ENCODE assay signal across 23 mouse cellular contexts in the genomic region with DNA sequence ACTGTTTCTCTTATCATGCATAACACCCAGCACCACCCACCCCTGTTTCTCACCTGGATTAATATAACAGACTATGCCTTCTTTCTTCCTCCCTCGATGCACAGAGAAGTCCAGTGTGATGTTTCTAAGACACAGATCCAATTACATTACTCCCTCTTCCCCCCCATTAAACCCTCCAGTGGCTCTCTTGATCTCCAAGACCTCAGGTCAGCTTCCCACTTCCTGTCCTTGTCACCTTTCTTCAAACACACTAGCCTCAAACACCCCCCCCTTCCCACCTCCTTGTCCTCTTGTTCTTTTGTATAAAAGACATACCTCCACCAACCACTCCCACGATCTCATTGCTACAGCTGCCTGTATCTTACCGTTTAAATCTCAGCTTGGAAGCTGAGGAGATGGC.
"Had no signal": no experiment of that assay in that cellular context is flagged by ENCODE, and none has a peak within 500 bp of the region (broad histone marks: within the 10 kb centered on the region; RNA-seq: fewer than 3 reads in every experiment).

No protein-coding gene starts in this region.

- ATAC-seq: hindbrain, postnatal 0 days; intestine, embryonic 16.5 days; liver, embryonic 12.5 days had no signal

- H3K4me1 ChIP-seq: heart, embryonic 13.5 days; heart, embryonic 15.5 days; hindbrain, embryonic 13.5 days; hindbrain, embryonic 15.5 days; limb, embryonic 13.5 days; limb, embryonic 15.5 days; liver, embryonic 12.5 days had no signal

- H3K27me3 ChIP-seq: heart, embryonic 13.5 days; heart, embryonic 15.5 days; hindbrain, embryonic 13.5 days; hindbrain, embryonic 15.5 days; limb, embryonic 13.5 days; limb, embryonic 15.5 days; liver, embryonic 12.5 days had no signal

- H3K36me3 ChIP-seq: heart, embryonic 13.5 days; heart, embryonic 15.5 days; hindbrain, embryonic 13.5 days; hindbrain, embryonic 15.5 days; limb, embryonic 13.5 days; limb, embryonic 15.5 days; liver, embryonic 12.5 days had no signal

- H3K4me2 ChIP-seq: heart, embryonic 11.5 days; heart, embryonic 13.5 days; heart, embryonic 15.5 days; hindbrain, embryonic 13.5 days; hindbrain, embryonic 15.5 days; limb, embryonic 13.5 days; limb, embryonic 15.5 days; liver, embryonic 12.5 days had no signal

- H3K4me3 ChIP-seq: heart, adult 2 months; heart, embryonic 13.5 days; heart, embryonic 15.5 days; hindbrain, embryonic 13.5 days; hindbrain, embryonic 15.5 days; limb, embryonic 13.5 days; limb, embryonic 15.5 days; liver, embryonic 12.5 days had no signal

- DNase-seq: gastrocnemius, postnatal 14 days; gastrocnemius, postnatal 36 days; heart, adult 11 months; heart, adult 2 months; heart, postnatal 14 days; heart, postnatal 36 days; kidney, adult 18-20 months; kidney, postnatal 10 days; kidney, postnatal 36 days; layer of hippocampus, adult 9-11 months; layer of hippocampus, postnatal 36 days; left cerebral cortex, postnatal 4 days had no signal

- H3K27ac ChIP-seq: heart, adult 2 months; heart, embryonic 13.5 days; heart, embryonic 15.5 days; hindbrain, embryonic 13.5 days; hindbrain, embryonic 15.5 days; hindbrain, postnatal 0 days; limb, embryonic 13.5 days; limb, embryonic 15.5 days; liver, embryonic 12.5 days; liver, embryonic 14.5 days had no signal

- H3K9me3 ChIP-seq: heart, embryonic 13.5 days; heart, embryonic 15.5 days; hindbrain, embryonic 13.5 days; hindbrain, embryonic 15.5 days; limb, embryonic 13.5 days; limb, embryonic 15.5 days; liver, embryonic 12.5 days had no signal

- H3K9ac ChIP-seq: heart, embryonic 13.5 days; heart, embryonic 15.5 days; hindbrain, embryonic 13.5 days; hindbrain, embryonic 15.5 days; limb, embryonic 13.5 days; limb, embryonic 15.5 days; liver, embryonic 12.5 days; liver, embryonic 14.5 days had no signal
